Mouse (Mus musculus) heart, embryonic 14.5 days (tissue): ENCODE measurements around the gene Itih1. TPM values are rescaled to one million over a fixed set of nuclear protein-coding genes. Genes with fewer than 3 reads are reported as not detected.
A peak's percentile ranks its signal among the peaks of the same experiment; 100 is the strongest.

Source experiments
- ATAC-seq: fragments of 200-750 bp; cut with Nextera tagmentation; 2 replicates; pipeline ENCODE4 v1.8.0; 2017; ENCODE audit warnings: low read depth, moderate TSS enrichment; ENCODE audit not compliant: insufficient number of reproducible peaks, insufficient read depth, low FRiP score
- H3K27ac ChIP-seq, 2 experiments: fragments of 200-500 bp in 1 of 2; fragments of 300-500 bp in 1 of 2; sonication (generic) in 1 of 2; replicated peaks in 1 of 2; 2 replicates each; pipeline ENCODE4 v1.5.1; 2012 to 2014; ENCODE audit warnings: low read depth in 2 of 2, low read length in 2 of 2, control low read depth in 1 of 2, mild to moderate bottlenecking in 1 of 2, mixed read lengths in 1 of 2; ENCODE audit not compliant: control insufficient read depth in 1 of 2, insufficient read depth in 1 of 2
- H3K27me3 ChIP-seq: fragments of 300-500 bp; sonication (generic); 2 replicates; pipeline ENCODE4 v1.6.1; 2014; ENCODE audit warnings: mild to moderate bottlenecking, low read length, control low read depth; ENCODE audit not compliant: control insufficient read depth, insufficient read depth
- H3K36me3 ChIP-seq: fragments of 300-500 bp; sonication (generic); 2 replicates; pipeline ENCODE4 v1.6.1; 2014; ENCODE audit warnings: mild to moderate bottlenecking, control low read depth, low read length, mixed read lengths; ENCODE audit not compliant: control insufficient read depth, insufficient read depth
- H3K4me1 ChIP-seq, 2 experiments: fragments of 200-500 bp in 1 of 2; fragments of 300-500 bp in 1 of 2; sonication (generic) in 1 of 2; 2 replicates each; pipeline ENCODE4 v1.6.1; 2012 to 2014; ENCODE audit warnings: low read length in 2 of 2, control low read depth in 1 of 2, mixed read lengths in 1 of 2; ENCODE audit not compliant: control insufficient read depth in 2 of 2, insufficient read depth in 2 of 2
- H3K4me2 ChIP-seq: fragments of 300-500 bp; sonication (generic); 2 replicates; pipeline ENCODE4 v1.6.1; 2014; ENCODE audit warnings: mild to moderate bottlenecking, low read length
- H3K4me3 ChIP-seq, 2 experiments: fragments of 200-500 bp in 1 of 2; fragments of 300-500 bp in 1 of 2; sonication (generic) in 1 of 2; 2 replicates each; pipeline ENCODE4 v1.5.1; 2012 to 2014; ENCODE audit warnings: low read length in 2 of 2, mild to moderate bottlenecking in 2 of 2, control low read depth in 1 of 2, low read depth in 1 of 2, moderate library complexity in 1 of 2; ENCODE audit not compliant: control insufficient read depth in 1 of 2, insufficient read depth in 1 of 2
- H3K9ac ChIP-seq: fragments of 300-500 bp; sonication (generic); 2 replicates; pipeline ENCODE4 v1.6.1; 2014; ENCODE audit warnings: mild to moderate bottlenecking, low read length
- H3K9me3 ChIP-seq: fragments of 300-500 bp; sonication (generic); 2 replicates; pipeline ENCODE4 v1.6.1; 2016; ENCODE audit warnings: low read length, control low read depth; ENCODE audit not compliant: control insufficient read depth
- WGBS: fragments of 180-500 bp; shearing (Covaris S2); extraction: QIAGEN DNeasy Blood & Tissue Kit; methylation state at CpG from one replicate; pipeline ENCODE4 v1.1.7; 2014; 5-methylcytosine and 5-hydroxymethylcytosine counted together
- polyA plus RNA-seq: library from polyadenylated mRNA; unstranded; fragments of >200 nt; fragmentation: Nextera tagmentation; extraction: Ambion mirVana; gene quantifications from 2 replicates; pipeline ENCODE4 v1.2.1, GENCODE M21; 2014

Itih1 gene
- polyA plus RNA-seq, 1 experiment from 2014 or later: not detected

DNA sequence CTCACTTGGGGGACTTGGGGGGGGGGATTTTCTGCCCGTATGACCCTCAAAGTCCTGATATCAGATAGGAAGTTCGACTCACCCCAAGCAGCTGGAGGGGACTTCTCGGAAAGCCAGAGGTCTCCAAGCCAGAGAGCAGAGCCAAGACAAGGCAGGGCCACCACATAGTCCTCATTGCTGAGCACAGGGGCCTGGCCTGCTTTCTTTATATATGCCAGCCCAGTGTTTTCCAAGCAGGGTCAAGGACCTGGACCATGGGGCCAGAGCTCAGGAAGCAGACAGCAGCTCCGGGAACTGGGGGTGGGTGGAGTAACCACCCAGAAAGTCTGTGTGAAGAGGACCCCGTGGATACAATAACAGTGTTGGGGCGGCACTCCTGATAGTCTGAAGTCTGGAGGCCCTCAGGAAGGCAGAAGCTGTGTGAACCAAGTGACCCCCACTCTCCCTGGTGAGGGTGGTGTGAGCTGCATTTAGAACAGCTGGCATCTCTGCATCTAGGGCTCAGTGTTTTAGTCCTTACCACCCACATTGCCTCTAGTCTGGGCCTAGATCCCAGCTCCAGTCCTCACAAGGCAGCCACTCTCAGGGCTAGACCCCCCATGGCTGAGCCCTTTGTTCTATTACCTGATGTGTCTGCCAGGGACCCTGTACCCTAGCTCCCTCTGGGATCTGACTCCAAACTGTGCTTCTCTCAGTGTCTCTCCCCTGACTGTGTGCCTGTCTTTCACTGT, 19.5 kb downstream of the Itih1 start, which contains the start of gene Itih3:
TSS of gene Itih3 (minus strand) at position 386 of the 731 bp plus-strand sequence.
- Histone ChIP-seq H3K9me3 (no peaks in the 10 kb centered on the region), H3K4me1 (no peaks in the 10 kb centered on the region; a peak in 1 of 4 replicates), H3K9ac (no peak within 1 kb of the TSS), H3K4me2 (no peak within 1 kb of the TSS), H3K27ac (no peak within 1 kb of the TSS), H3K27me3 (no peaks in the 10 kb centered on the region), H3K4me3 (no peak within 1 kb of the TSS), H3K36me3 (no peaks in the 10 kb centered on the region)
- 0 out of 2 replicates have a peak, but pooled peaks have one; percentile 20 for ATAC-seq
- 39% methylated on average over 6 of the region's 6 CpGs for WGBS

DNA sequence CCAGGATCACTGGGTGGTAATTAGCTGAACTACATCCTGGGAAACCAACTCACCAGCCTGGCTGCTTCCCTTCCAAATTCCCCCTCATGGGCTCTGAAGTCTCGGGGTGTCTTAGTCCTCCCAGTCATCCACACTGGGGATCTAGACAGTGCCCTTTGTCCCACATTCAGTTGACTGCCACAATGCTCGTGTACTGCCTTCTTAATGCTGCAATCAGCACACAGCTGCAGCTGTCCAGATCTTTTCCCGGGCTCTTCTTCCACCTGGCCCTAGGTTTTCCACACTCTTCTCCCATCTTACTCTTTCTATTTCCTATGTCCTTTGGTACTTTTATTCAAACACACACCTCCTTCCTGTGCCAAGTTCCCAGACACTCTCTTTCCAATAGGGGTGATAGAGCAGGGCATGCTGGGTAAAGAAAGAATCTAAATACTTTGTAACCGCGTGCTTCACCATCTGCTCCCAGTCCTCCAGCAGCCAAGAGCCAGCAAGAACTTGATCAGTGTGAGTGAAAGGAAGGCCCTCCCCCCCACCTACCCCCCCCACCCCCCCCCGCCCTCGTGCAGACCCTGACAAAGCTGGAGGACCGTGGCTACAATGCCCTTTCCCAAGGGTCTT, 20.9 kb downstream of the Itih1 start:
- H3K27ac ChIP-seq: no peak overlapping the region

DNA sequence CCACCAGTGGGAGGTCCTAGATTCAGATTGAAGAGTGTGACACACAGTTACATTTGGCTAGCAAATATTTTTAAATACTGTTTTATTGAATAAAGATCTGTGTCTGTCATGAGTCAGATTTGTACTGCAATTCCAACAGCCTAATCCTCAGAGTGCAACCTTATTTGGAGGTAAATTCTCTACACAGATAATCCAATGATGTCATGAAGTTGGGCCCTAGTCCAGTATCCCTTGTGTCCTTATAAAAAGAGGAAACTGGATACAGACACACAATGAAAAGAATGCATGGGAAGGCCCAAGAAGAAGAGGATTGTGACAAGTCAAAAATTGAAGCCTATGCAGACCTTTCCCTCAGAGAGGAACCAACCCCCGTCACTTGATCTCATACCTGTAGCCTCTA, 26.6 kb downstream of the Itih1 start:
- Histone ChIP-seq H3K27ac (no peak overlapping the region), H3K9me3 (no peaks in the 10 kb centered on the region), H3K36me3 (no peaks in the 10 kb centered on the region), H3K4me2 (no peak overlapping the region), H3K27me3 (no peaks in the 10 kb centered on the region), H3K9ac (no peak overlapping the region), H3K4me1 (no peaks in the 10 kb centered on the region), H3K4me3 (no peak overlapping the region)
- 76% methylated on average over 1 of the region's 1 CpGs for WGBS
- ATAC-seq: no peak

More for the DNA sequence above, 20.9 kb downstream of the Itih1 start:
- H3K36me3 ChIP-seq: no peaks in the 10 kb centered on the region
- no peaks in the 10 kb centered on the region; a peak in 1 of 4 replicates for H3K4me1 ChIP-seq
- no peak overlapping the region for H3K4me3 ChIP-seq
- WGBS: 58% methylated on average over 8 of the region's 8 CpGs
- no peaks in the 10 kb centered on the region for H3K27me3 ChIP-seq
- H3K4me2 ChIP-seq: no peak overlapping the region
- ATAC-seq: no peak
- no peak overlapping the region for H3K9ac ChIP-seq
- no peaks in the 10 kb centered on the region for H3K9me3 ChIP-seq

DNA sequence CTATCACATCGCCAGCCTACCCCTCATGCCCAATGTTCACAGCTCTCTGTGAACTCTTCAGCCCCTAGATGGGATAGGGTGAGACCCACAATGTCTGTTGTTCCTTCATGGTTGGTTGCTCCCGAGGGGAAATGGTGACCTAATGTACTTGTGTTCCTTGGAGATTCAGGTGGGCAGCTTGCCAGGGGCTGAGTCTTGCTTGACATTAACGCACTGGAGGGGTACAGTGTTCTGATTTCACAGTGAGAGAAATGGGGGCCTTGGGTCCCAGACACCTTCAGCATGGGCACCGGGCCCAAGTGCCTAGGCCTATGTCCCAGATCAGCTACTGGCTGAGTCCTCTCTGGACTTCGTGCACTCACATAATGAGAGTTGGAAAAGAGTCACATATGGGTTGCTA, 29.7 kb downstream of the Itih1 start:
- Histone ChIP-seq H3K36me3 (no peaks in the 10 kb centered on the region), H3K27ac (no peak overlapping the region), H3K4me2 (no peak overlapping the region), H3K9me3 (no peaks in the 10 kb centered on the region), H3K4me1 (no peaks in the 10 kb centered on the region), H3K4me3 (no peak overlapping the region), H3K27me3 (no peaks in the 10 kb centered on the region), H3K9ac (no peak overlapping the region)
- 72% methylated on average over 5 of the region's 5 CpGs for WGBS
- no peak for ATAC-seq

DNA sequence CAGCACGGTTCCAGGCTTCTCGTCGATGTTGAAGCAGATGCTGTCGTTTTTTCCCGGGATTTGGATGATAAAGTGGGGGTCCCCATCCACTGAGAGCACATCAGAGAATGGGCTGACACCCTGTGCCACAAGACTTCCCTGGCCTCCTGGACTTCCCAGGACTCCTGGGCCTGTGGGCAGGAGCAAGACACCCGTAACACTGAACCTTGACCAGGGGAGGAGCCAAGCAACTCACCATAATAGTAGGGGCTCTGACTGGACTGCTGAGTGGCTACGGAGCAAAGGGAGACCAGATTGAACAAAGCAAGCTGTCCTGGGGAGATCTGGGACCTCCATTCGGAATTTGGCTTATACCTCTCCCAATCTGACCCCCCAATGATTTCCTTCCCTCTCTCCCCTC, 30.4 kb downstream of the Itih1 start:
- H3K27ac ChIP-seq: no peak overlapping the region
- no peaks in the 10 kb centered on the region for H3K9me3 ChIP-seq
- 73% methylated on average over 8 of the region's 8 CpGs for WGBS
- H3K4me1 ChIP-seq: no peaks in the 10 kb centered on the region
- H3K36me3 ChIP-seq: no peaks in the 10 kb centered on the region
- H3K27me3 ChIP-seq: no peaks in the 10 kb centered on the region
- no peak overlapping the region for H3K4me2 ChIP-seq
- H3K4me3 ChIP-seq: no peak overlapping the region
- no peak overlapping the region for H3K9ac ChIP-seq
- no peak for ATAC-seq

DNA sequence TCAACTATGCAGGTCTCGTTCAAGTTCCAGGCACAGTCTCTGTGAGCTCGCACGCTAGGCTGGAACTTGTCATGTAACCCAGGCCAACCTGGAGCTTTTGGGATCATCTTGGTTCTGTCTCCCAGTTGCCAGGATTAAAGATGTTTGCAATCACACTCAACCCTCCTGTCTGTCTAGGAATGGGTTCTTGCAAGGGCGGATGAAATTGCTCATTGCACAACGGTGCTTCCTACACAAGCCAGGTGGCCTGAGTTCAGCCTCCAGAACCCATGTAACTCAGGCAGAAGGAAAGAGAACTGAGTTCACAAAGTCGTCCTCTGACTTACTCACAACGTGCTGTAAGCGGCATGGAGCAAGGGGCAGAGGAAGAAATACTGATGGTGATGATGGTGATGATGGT, 31.9 kb downstream of the Itih1 start:
- no peak overlapping the region for H3K9ac ChIP-seq
- H3K9me3 ChIP-seq: no peaks in the 10 kb centered on the region
- H3K4me1 ChIP-seq: no peaks in the 10 kb centered on the region; a peak in 1 of 4 replicates
- H3K27me3 ChIP-seq: no peaks in the 10 kb centered on the region
- no peaks in the 10 kb centered on the region for H3K36me3 ChIP-seq
- no peak overlapping the region for H3K4me2 ChIP-seq
- ATAC-seq: no peak
- 81% methylated on average over 8 of the region's 8 CpGs for WGBS
- H3K27ac ChIP-seq: no peak overlapping the region
- no peak overlapping the region for H3K4me3 ChIP-seq

DNA sequence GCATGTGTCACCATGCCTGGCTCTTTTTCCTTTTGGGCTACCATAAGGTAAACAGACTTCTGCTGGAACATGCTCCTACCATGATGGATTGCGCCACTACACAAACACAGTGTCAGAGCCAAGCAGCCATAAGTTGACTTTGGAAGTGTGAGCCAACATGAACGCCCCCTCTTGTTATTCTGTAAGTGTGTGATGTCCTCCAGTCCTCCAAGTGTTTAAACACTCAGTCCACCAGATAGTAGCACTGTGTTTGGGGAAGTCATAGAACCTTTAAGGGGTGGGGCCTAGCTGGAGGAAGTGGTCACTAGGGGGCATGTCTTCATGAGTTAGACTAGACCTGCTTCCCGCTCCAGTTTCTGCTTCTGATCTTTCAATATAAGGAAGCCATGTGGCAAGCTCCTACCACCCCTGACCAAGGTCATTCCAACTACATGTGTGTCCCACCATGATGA, 35.2 kb downstream of the Itih1 start:
- Histone ChIP-seq H3K27ac (no peak overlapping the region), H3K36me3 (no peaks in the 10 kb centered on the region), H3K4me3 (no peak overlapping the region), H3K9ac (no peak overlapping the region), H3K4me1 (no peaks in the 10 kb centered on the region; a peak in 1 of 4 replicates), H3K27me3 (no peaks in the 10 kb centered on the region), H3K9me3 (no peaks in the 10 kb centered on the region), H3K4me2 (no peak overlapping the region)
- no peak for ATAC-seq
- 82% methylated on average over 3 of the region's 3 CpGs for WGBS
